Mouse (Mus musculus): Measurements from ENCODE around the gene Sh3pxd2b. TPM values are rescaled to one million over a fixed set of nuclear protein-coding genes. Genes with fewer than 3 reads are reported as not detected.
A peak's percentile ranks its signal among the peaks of the same experiment; 100 is the strongest.

Gene Sh3pxd2b
- total and polyA plus RNA-seq, 3 experiments = 2.4 to 13.2 (median 6.7) TPM

GRCm38 (mm10) chr11:32409823-32410562 is 62.4 kb downstream of the Sh3pxd2b start (continued):
- TF ChIP-seq RAD21 (IDR thresholded peaks at IDR 0.05; ENCODE audit: low read depth, low read length) (no peak), JUN (IDR thresholded peaks at IDR 0.05; ENCODE audit: insufficient read depth, low read depth, low read length) (0 out of 2 replicates have a peak, but pooled peaks have one; percentile 20), USF2 (conservative IDR thresholded peaks at IDR 0.05; ENCODE audit: low read depth, low read length) (peak; percentile 49), JUND (conservative IDR thresholded peaks at IDR 0.05; ENCODE audit: low read depth, low read length) (peak; percentile 44; the same call in 1 of the 2 replicates), CHD1 (IDR thresholded peaks at IDR 0.05; ENCODE audit: low read depth, low read length) (no peak), ZC3H11A (IDR thresholded peaks at IDR 0.05; ENCODE audit: low read depth, low read length) (no peak), EP300 (IDR thresholded peaks at IDR 0.05; ENCODE audit: low read length) (0 out of 2 replicates have a peak, but pooled peaks have one; percentile 16)

- H3K36me3 ChIP-seq (replicated peaks in 1 of 2; ENCODE audit: control insufficient read depth in 1 of 2, insufficient read depth in 1 of 2, low read length in 1 of 2) = peaks cover 4 to 87% of the 10 kb centered on the region in 2 experiments
- no peak overlapping the region for H3K27ac ChIP-seq (ENCODE audit: insufficient read depth, low read depth)
- dilution Hi-C loops (cut with MboI; ENCODE audit: extremely low pct_ligation_motif_present, extremely low pct_unique_long_range_greater_than_20kb, low sequenced_read_pairs) = no loop called here
- DNase-seq (ENCODE audit: extremely low read depth) = no peak
- no peaks in the 10 kb centered on the region for H3K27me3 ChIP-seq (replicated peaks)
- no peak overlapping the region for H3K9ac ChIP-seq (ENCODE audit: insufficient read depth, low read depth)
- H3K79me2 ChIP-seq (replicated peaks; ENCODE audit: control insufficient read depth, extremely low read depth, insufficient read depth, poor library complexity, severe bottlenecking) = no peaks in the 10 kb centered on the region
- no peak overlapping the region for H3K4me2 ChIP-seq (ENCODE audit: insufficient read depth, low read depth, poor library complexity, severe bottlenecking)
- in situ Hi-C loops (cut with MboI; ENCODE audit: low pct_ligation_motif_present, low pct_unique_long_range_greater_than_20kb, low sequenced_read_pairs) = no loop called here
- H3K4me1 ChIP-seq (ENCODE audit: control insufficient read depth in 1 of 2, insufficient read depth in 2 of 2) = no peaks in the 10 kb centered on the region
- no peaks in the 10 kb centered on the region for H3K9me3 ChIP-seq (replicated peaks; ENCODE audit: low read length)
- no peak for TF ChIP-seq TBP (conservative IDR thresholded peaks at IDR 0.05; ENCODE audit: low read depth, low read length)
- TF ChIP-seq JUND (conservative IDR thresholded peaks at IDR 0.05; ENCODE audit: low read depth, low read length) = no peak
- no peak for TF ChIP-seq EP300 (IDR thresholded peaks at IDR 0.05; ENCODE audit: low read length)
- TF ChIP-seq RCOR1 (conservative IDR thresholded peaks at IDR 0.05; ENCODE audit: low read depth, low read length) = no peak
- TF ChIP-seq NRF1 (IDR thresholded peaks at IDR 0.05; ENCODE audit: low read depth, low read length) = no peak
- no peak for TF ChIP-seq PAX5 (IDR thresholded peaks at IDR 0.05; ENCODE audit: low read length)
- TF ChIP-seq MXI1 (IDR thresholded peaks at IDR 0.05; ENCODE audit: low read depth, low read length) = no peak
- no peak for TF ChIP-seq SIN3A (IDR thresholded peaks at IDR 0.05; ENCODE audit: low read length)
- no peak for TF ChIP-seq MEF2A (IDR thresholded peaks at IDR 0.05; ENCODE audit: borderline replicate concordance, low read depth, low read length)
- TF ChIP-seq NELFE (IDR thresholded peaks at IDR 0.05; ENCODE audit: low read depth, low read length) = no peak
- no peak for TF ChIP-seq KAT2A (IDR thresholded peaks at IDR 0.05; ENCODE audit: insufficient replicate concordance, low read length)
- no peak for TF ChIP-seq POLR2AphosphoS2 (IDR thresholded peaks at IDR 0.05; ENCODE audit: low read depth, low read length)
- no peak for TF ChIP-seq JUN (IDR thresholded peaks at IDR 0.05; ENCODE audit: insufficient read depth, low read depth, low read length)
- H3K4me3 ChIP-seq (replicated peaks in 1 of 3; ENCODE audit: low read depth in 2 of 3, low read length in 2 of 3, poor library complexity in 1 of 3) = no peak overlapping the region
These were observed 72.4 kb downstream of the Sh3pxd2b start for GRCm38 (mm10) chr11:32420001-32420400.
